Mouse (Mus musculus) testis, adult 2 months (tissue): ENCODE results near the gene Plcb4.
A peak's percentile ranks its signal among the peaks of the same experiment; 100 is the strongest.

Source experiments
- CTCF ChIP-seq: fragments of 200-500 bp; IDR thresholded peaks from 2 replicates; pipeline ENCODE4 v1.5.1; 2012; ENCODE audit warnings: low read depth, mild to moderate bottlenecking, inconsistent platforms, low read length, moderate library complexity; ENCODE audit not compliant: control insufficient read depth, insufficient read depth, insufficient replicate concordance
- POLR2A ChIP-seq: fragments of 200-500 bp; IDR thresholded peaks from 2 replicates; pipeline ENCODE4 v1.6.1; 2012; ENCODE audit warnings: low read depth, mild to moderate bottlenecking, inconsistent platforms, low read length, moderate library complexity; ENCODE audit not compliant: control insufficient read depth

GRCm38 (mm10) chr2:135957689-135958088 lies 298.9 kb downstream of the Plcb4 start:
- TF ChIP-seq POLR2A (no peak), CTCF (peak; percentile 76; the same call in 1 of the 2 replicates)
